Mouse (Mus musculus): ENCODE results near the gene Kdm2b. TPM values are rescaled to one million over a fixed set of nuclear protein-coding genes. Genes with fewer than 3 reads are reported as not detected.

The Kdm2b gene
- polyA plus RNA-seq, 1 experiment from 2014 or later: 26.8 TPM

- H3K27me3 ChIP-seq (ENCODE audit: control insufficient read depth, insufficient read depth, low read length): peaks cover 6% of the 10 kb centered on the region
- WGBS: 33% methylated on average over 23 of the region's 23 CpGs
- peak overlapping the region; percentile 98 for H3K4me2 ChIP-seq (ENCODE audit: low read depth, low read length)
- H3K4me3 ChIP-seq (ENCODE audit: low read length): peak overlapping the region; percentile 61
- H3K27ac ChIP-seq (ENCODE audit: low read length): peak overlapping the region; percentile 94; the same call in 1 of the 2 replicates
- peak overlapping the region; percentile 75 for H3K9ac ChIP-seq (ENCODE audit: low read length)
- H3K9me3 ChIP-seq (replicated peaks; ENCODE audit: control insufficient read depth, low read length): no peaks in the 10 kb centered on the region
- peak; percentile 35; the same call in 1 of the 2 replicates for ATAC-seq (replicated peaks; ENCODE audit: extremely low read depth, insufficient read depth, low FRiP score)
- peaks cover 18% of the 10 kb centered on the region for H3K4me1 ChIP-seq (ENCODE audit: control insufficient read depth, insufficient read depth, low read length)
- H3K36me3 ChIP-seq (ENCODE audit: control insufficient read depth, insufficient read depth): peaks cover 6% of the 10 kb centered on the region; the same call in 1 of the 2 replicates
These were observed 39.2 kb downstream of the Kdm2b start for GRCm38 (mm10) chr5:122950329-122950953.

- 82% methylated on average over 8 of the region's 8 CpGs for WGBS
- peaks cover 6% of the 10 kb centered on the region for H3K27me3 ChIP-seq (ENCODE audit: control insufficient read depth, insufficient read depth, low read length)
- no peak for ATAC-seq (replicated peaks; ENCODE audit: extremely low read depth, insufficient read depth, low FRiP score)
- H3K36me3 ChIP-seq (ENCODE audit: control insufficient read depth, insufficient read depth): peaks cover 6% of the 10 kb centered on the region; the same call in 1 of the 2 replicates
- no peak overlapping the region for H3K9ac ChIP-seq (ENCODE audit: low read length)
- H3K4me3 ChIP-seq (ENCODE audit: low read length): no peak overlapping the region
- no peaks in the 10 kb centered on the region for H3K9me3 ChIP-seq (replicated peaks; ENCODE audit: control insufficient read depth, low read length)
- peaks cover 18% of the 10 kb centered on the region for H3K4me1 ChIP-seq (ENCODE audit: control insufficient read depth, insufficient read depth, low read length)
- H3K4me2 ChIP-seq (ENCODE audit: low read depth, low read length): no peak overlapping the region
- no peak overlapping the region for H3K27ac ChIP-seq (ENCODE audit: low read length)
These were observed 40.5 kb downstream of the Kdm2b start for GRCm38 (mm10) chr5:122949101-122949500.

GRCm38 (mm10) chr5:122947534-122947933 lies 42.1 kb downstream of the Kdm2b start:
- WGBS: 78% methylated on average over 12 of the region's 12 CpGs
- H3K36me3 ChIP-seq (ENCODE audit: control insufficient read depth, insufficient read depth): peaks cover 6% of the 10 kb centered on the region; the same call in 1 of the 2 replicates
- no peaks in the 10 kb centered on the region for H3K9me3 ChIP-seq (replicated peaks; ENCODE audit: control insufficient read depth, low read length)
- no peak overlapping the region for H3K9ac ChIP-seq (ENCODE audit: low read length)
- H3K27ac ChIP-seq (ENCODE audit: low read length): no peak overlapping the region
- H3K4me2 ChIP-seq (ENCODE audit: low read depth, low read length): no peak overlapping the region
- no peak overlapping the region for H3K4me3 ChIP-seq (ENCODE audit: low read length)
- peaks cover 16% of the 10 kb centered on the region for H3K4me1 ChIP-seq (ENCODE audit: control insufficient read depth, insufficient read depth, low read length)
- no peaks in the 10 kb centered on the region for H3K27me3 ChIP-seq (ENCODE audit: control insufficient read depth, insufficient read depth, low read length)
- ATAC-seq (replicated peaks; ENCODE audit: extremely low read depth, insufficient read depth, low FRiP score): no peak

- peak overlapping the region; percentile 92 for H3K27ac ChIP-seq (ENCODE audit: low read length)
- H3K4me3 ChIP-seq (ENCODE audit: low read length): no peak overlapping the region
- ATAC-seq (replicated peaks; ENCODE audit: extremely low read depth, insufficient read depth, low FRiP score): no peak
- 0 out of 2 replicates have a peak overlapping the region, but pooled peaks have one; percentile 33 for H3K9ac ChIP-seq (ENCODE audit: low read length)
- WGBS: 81% methylated on average over 3 of the region's 3 CpGs
- H3K9me3 ChIP-seq (replicated peaks; ENCODE audit: control insufficient read depth, low read length): no peaks in the 10 kb centered on the region
- H3K4me2 ChIP-seq (ENCODE audit: low read depth, low read length): no peak overlapping the region
- H3K4me1 ChIP-seq (ENCODE audit: control insufficient read depth, insufficient read depth, low read length): peaks cover 21% of the 10 kb centered on the region
- H3K27me3 ChIP-seq (ENCODE audit: control insufficient read depth, insufficient read depth, low read length): no peaks in the 10 kb centered on the region
- 0 out of 2 replicates have a peak, but pooled peaks cover 9% of the 10 kb centered on the region for H3K36me3 ChIP-seq (ENCODE audit: control insufficient read depth, insufficient read depth)
These were observed 50.9 kb downstream of the Kdm2b start for GRCm38 (mm10) chr5:122938676-122939075.

GRCm38 (mm10) chr5:122937958-122938540 lies 51.6 kb downstream of the Kdm2b start:
- Histone ChIP-seq H3K4me3 (ENCODE audit: low read length) (peak overlapping the region; percentile 9; the same call in 1 of the 2 replicates), H3K9me3 (replicated peaks; ENCODE audit: control insufficient read depth, low read length) (no peaks in the 10 kb centered on the region), H3K4me2 (ENCODE audit: low read depth, low read length) (peak overlapping the region; percentile 35), H3K4me1 (ENCODE audit: control insufficient read depth, insufficient read depth, low read length) (peaks cover 21% of the 10 kb centered on the region), H3K36me3 (ENCODE audit: control insufficient read depth, insufficient read depth) (peaks cover 10% of the 10 kb centered on the region; the same call in 1 of the 2 replicates), H3K9ac (ENCODE audit: low read length) (peak overlapping the region; percentile 49), H3K27me3 (ENCODE audit: control insufficient read depth, insufficient read depth, low read length) (no peaks in the 10 kb centered on the region), H3K27ac (ENCODE audit: low read length) (peak overlapping the region; percentile 92)
- peak; percentile 70 for ATAC-seq (replicated peaks; ENCODE audit: extremely low read depth, insufficient read depth, low FRiP score)
- 29% methylated on average over 4 of the region's 4 CpGs for WGBS

- H3K4me1 ChIP-seq (ENCODE audit: control insufficient read depth, insufficient read depth, low read length): peaks cover 21% of the 10 kb centered on the region
- no peaks in the 10 kb centered on the region for H3K27me3 ChIP-seq (ENCODE audit: control insufficient read depth, insufficient read depth, low read length)
- 81% methylated on average over 6 of the region's 6 CpGs for WGBS
- H3K4me2 ChIP-seq (ENCODE audit: low read depth, low read length): no peak overlapping the region
- no peak for ATAC-seq (replicated peaks; ENCODE audit: extremely low read depth, insufficient read depth, low FRiP score)
- no peak overlapping the region for H3K9ac ChIP-seq (ENCODE audit: low read length)
- H3K9me3 ChIP-seq (replicated peaks; ENCODE audit: control insufficient read depth, low read length): no peaks in the 10 kb centered on the region
- peaks cover 20% of the 10 kb centered on the region for H3K36me3 ChIP-seq (ENCODE audit: control insufficient read depth, insufficient read depth)
- H3K4me3 ChIP-seq (ENCODE audit: low read length): no peak overlapping the region
- H3K27ac ChIP-seq (ENCODE audit: low read length): peak overlapping the region; percentile 92
These were observed 52.6 kb downstream of the Kdm2b start for GRCm38 (mm10) chr5:122937031-122937430.

GRCm38 (mm10) chr5:122935810-122936209 lies 53.8 kb downstream of the Kdm2b start:
- Histone ChIP-seq H3K9me3 (replicated peaks; ENCODE audit: control insufficient read depth, low read length) (no peaks in the 10 kb centered on the region), H3K27me3 (ENCODE audit: control insufficient read depth, insufficient read depth, low read length) (no peaks in the 10 kb centered on the region), H3K9ac (ENCODE audit: low read length) (no peak overlapping the region), H3K4me1 (ENCODE audit: control insufficient read depth, insufficient read depth, low read length) (peaks cover 22% of the 10 kb centered on the region), H3K36me3 (ENCODE audit: control insufficient read depth, insufficient read depth) (peaks cover 24% of the 10 kb centered on the region), H3K4me2 (ENCODE audit: low read depth, low read length) (no peak overlapping the region), H3K27ac (ENCODE audit: low read length) (no peak overlapping the region), H3K4me3 (ENCODE audit: low read length) (no peak overlapping the region)
- no peak for ATAC-seq (replicated peaks; ENCODE audit: extremely low read depth, insufficient read depth, low FRiP score)
- WGBS: 79% methylated on average over 4 of the region's 4 CpGs

GRCm38 (mm10) chr5:122930991-122931390 lies 58.6 kb downstream of the Kdm2b start:
- Histone ChIP-seq H3K4me3 (ENCODE audit: low read length) (no peak overlapping the region), H3K4me2 (ENCODE audit: low read depth, low read length) (peak overlapping the region; percentile 22), H3K27ac (ENCODE audit: low read length) (peak overlapping the region; percentile 75), H3K9me3 (replicated peaks; ENCODE audit: control insufficient read depth, low read length) (no peaks in the 10 kb centered on the region), H3K27me3 (ENCODE audit: control insufficient read depth, insufficient read depth, low read length) (no peaks in the 10 kb centered on the region), H3K4me1 (ENCODE audit: control insufficient read depth, insufficient read depth, low read length) (peaks cover 24% of the 10 kb centered on the region), H3K9ac (ENCODE audit: low read length) (no peak overlapping the region), H3K36me3 (ENCODE audit: control insufficient read depth, insufficient read depth) (peaks cover 16% of the 10 kb centered on the region)
- 37% methylated on average over 7 of the region's 7 CpGs for WGBS
- peak; percentile 47; the same call in 1 of the 2 replicates for ATAC-seq (replicated peaks; ENCODE audit: extremely low read depth, insufficient read depth, low FRiP score)

- ATAC-seq (replicated peaks; ENCODE audit: extremely low read depth, insufficient read depth, low FRiP score): no peak
- Histone ChIP-seq H3K27ac (ENCODE audit: low read length) (no peak overlapping the region), H3K4me2 (ENCODE audit: low read depth, low read length) (no peak overlapping the region), H3K9ac (ENCODE audit: low read length) (no peak overlapping the region), H3K9me3 (replicated peaks; ENCODE audit: control insufficient read depth, low read length) (no peaks in the 10 kb centered on the region), H3K27me3 (ENCODE audit: control insufficient read depth, insufficient read depth, low read length) (no peaks in the 10 kb centered on the region), H3K4me3 (ENCODE audit: low read length) (no peak overlapping the region), H3K36me3 (ENCODE audit: control insufficient read depth, insufficient read depth) (peaks cover 16% of the 10 kb centered on the region), H3K4me1 (ENCODE audit: control insufficient read depth, insufficient read depth, low read length) (peaks cover 34% of the 10 kb centered on the region)
- 69% methylated on average over 3 of the region's 3 CpGs for WGBS
These were observed 61.3 kb downstream of the Kdm2b start for GRCm38 (mm10) chr5:122928293-122928692.

Measured in heart, embryonic 16.5 days (tissue).